Mouse (Mus musculus) mouse embryonic stem cell (cell line): ENCODE results near the gene Bcor.

Experiments used
- in situ Hi-C, 2 experiments: fragments of 300-500 bp; cut with MboI; formaldehyde crosslinking; loops; 1 replicate in 1 of 2; 3 replicates in 1 of 2; pipeline ENCODE4 v1.14.3; 2019 to 2020; ENCODE audit warnings: low sequenced_read_pairs in 2 of 2, low pct_unique_long_range_greater_than_20kb in 1 of 2, mixed read lengths in 1 of 2; ENCODE audit not compliant: unreplicated experiment in 1 of 2

Bcor gene

GRCm38 (mm10) chrX:12093371-12093770, 66.8 kb downstream of the Bcor start:
- in situ Hi-C loops: loop anchor here in 1 of 2 experiments (5.0 kb wide), 1 partner anchor 39 kb away; no protein-coding TSS in a partner anchor

GRCm38 (mm10) chrX:12091431-12092061, 68.6 kb downstream of the Bcor start:
- in situ Hi-C loops: loop anchor here in 1 of 2 experiments (5.0 kb wide), 1 partner anchor 41 kb away; no protein-coding TSS in a partner anchor

- in situ Hi-C loops: loop anchor here in 1 of 2 experiments (5.0 kb wide), 1 partner anchor 41 kb away; no protein-coding TSS in a partner anchor
Measured at GRCm38 (mm10) chrX:12090871-12091404, 69.2 kb downstream of the Bcor start.

- in situ Hi-C loops: loop anchor here in 1 of 2 experiments (5.0 kb wide), 1 partner anchor 42 kb away; no protein-coding TSS in a partner anchor
Measured at GRCm38 (mm10) chrX:12090151-12090870, 69.8 kb downstream of the Bcor start.

- in situ Hi-C loops: loop anchor here in 1 of 2 experiments (5.0 kb wide), 1 partner anchor 43 kb away; no protein-coding TSS in a partner anchor
Measured at GRCm38 (mm10) chrX:12089353-12090081, 70.6 kb downstream of the Bcor start.

- in situ Hi-C loops: no loop called here
Measured at GRCm38 (mm10) chrX:12089027-12089340, 71.2 kb downstream of the Bcor start.

- in situ Hi-C loops: no loop called here
Measured at GRCm38 (mm10) chrX:12088301-12089026, 71.7 kb downstream of the Bcor start.

GRCm38 (mm10) chrX:12087511-12088300, 72.4 kb downstream of the Bcor start:
- in situ Hi-C loops: no loop called here

GRCm38 (mm10) chrX:12086674-12087510, 73.3 kb downstream of the Bcor start:
- in situ Hi-C loops: no loop called here

GRCm38 (mm10) chrX:12085949-12086348, 74.2 kb downstream of the Bcor start:
- in situ Hi-C loops: no loop called here

- in situ Hi-C loops: no loop called here
Measured at GRCm38 (mm10) chrX:12085290-12085689, 74.9 kb downstream of the Bcor start.

GRCm38 (mm10) chrX:12084698-12085097, 75.5 kb downstream of the Bcor start:
- in situ Hi-C loops: no loop called here

GRCm38 (mm10) chrX:12083631-12084030, 76.5 kb downstream of the Bcor start:
- in situ Hi-C loops: no loop called here

- in situ Hi-C loops: no loop called here
Measured at GRCm38 (mm10) chrX:12082736-12083135, 77.4 kb downstream of the Bcor start.

- in situ Hi-C loops: no loop called here
Measured at GRCm38 (mm10) chrX:12082184-12082583, 78.0 kb downstream of the Bcor start.

GRCm38 (mm10) chrX:12081741-12082155, 78.4 kb downstream of the Bcor start:
- in situ Hi-C loops: no loop called here
